Mouse (Mus musculus) kidney, adult 9 months (tissue): Measurements from ENCODE around the gene Zkscan6.

ENCODE experiments used
- DNase-seq: peaks from one replicate; pipeline ENCODE4 v3.0.0; 2022

Zkscan6 gene

GRCm38 (mm10) chr11:65806909-65807504 is at the start of gene Zkscan6:
TSS of gene Zkscan6 (plus strand) at chr11:65807175.
- peak; percentile 92 for DNase-seq

DNA sequence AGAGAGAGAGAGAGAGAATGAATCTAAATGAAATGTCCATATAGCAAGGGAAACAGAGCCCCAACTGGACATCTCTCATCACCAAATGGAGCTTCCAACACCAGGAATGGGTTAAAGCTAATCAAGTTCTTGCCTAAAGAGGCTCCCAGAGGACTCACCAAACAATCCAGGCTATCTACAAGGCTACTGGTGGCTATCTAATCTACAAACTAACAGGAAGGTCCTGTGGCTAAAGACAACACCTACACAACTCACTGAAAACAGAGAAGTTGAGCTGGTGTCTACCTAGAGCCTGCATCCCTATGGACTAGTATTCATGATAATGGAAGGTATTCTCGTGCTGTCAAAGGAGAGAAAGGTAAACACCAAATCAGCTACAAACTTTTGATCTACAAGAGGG is 47.6 kb upstream of the Zkscan6 start:
- no peak for DNase-seq

GRCm38 (mm10) chr11:65760912-65761311 is 46.1 kb upstream of the Zkscan6 start:
- no peak for DNase-seq

DNA sequence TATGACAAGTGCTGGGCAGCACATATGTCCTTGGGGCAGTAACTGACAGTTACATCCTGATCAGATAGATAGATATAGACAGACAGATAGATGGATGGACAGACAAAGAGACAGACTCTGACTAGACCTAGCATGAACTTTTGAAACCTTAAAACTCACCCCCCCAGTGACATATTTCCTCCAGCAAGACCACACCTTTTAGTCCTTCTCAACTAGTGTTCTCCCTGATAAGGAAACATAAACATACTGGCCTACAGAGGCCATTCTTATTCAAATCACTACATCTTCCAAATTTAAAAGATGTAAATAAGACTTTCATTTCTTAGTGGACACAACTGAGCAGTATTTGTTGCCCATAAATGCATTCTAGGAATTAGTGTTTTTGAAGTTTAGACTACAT is 38.5 kb upstream of the Zkscan6 start:
- DNase-seq, result no peak

DNA sequence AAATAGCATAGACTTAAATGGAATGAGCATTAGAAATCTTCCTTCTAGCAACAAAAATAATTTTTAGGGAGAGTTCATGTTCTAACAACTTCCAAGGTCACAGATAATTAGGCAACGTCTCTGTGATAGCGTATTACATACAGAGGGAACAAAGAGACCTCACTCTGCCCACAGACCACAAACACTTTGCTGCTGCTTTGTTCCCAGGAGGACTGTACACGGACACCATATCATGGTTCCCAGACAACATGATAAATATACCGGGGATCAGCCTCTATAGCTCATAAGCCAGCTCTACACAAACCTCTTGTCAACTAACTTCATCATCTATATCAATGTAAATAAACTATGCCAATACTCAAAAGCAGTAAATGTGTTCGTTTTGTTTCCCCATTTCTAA is 37.0 kb upstream of the Zkscan6 start:
- no peak for DNase-seq

DNA sequence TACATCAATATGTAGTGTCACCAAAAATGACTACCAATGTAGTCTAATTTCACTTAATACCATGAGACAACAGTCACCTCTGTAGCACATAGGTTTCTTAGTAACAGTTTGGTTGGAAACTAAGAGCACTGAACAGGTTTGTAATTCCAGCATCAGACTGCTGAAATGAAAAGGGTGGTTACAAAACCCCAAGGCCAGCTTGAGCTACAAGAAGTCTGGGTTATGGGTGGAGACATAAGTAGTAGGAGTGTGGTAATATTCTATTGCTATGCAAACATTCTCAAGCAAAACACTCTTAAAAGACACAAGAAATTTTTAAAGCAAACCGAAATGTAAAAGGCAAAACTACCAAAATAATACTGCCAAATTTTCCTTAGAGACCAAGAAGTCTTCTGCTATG is 35.4 kb upstream of the Zkscan6 start:
- DNase-seq, result no peak

DNA sequence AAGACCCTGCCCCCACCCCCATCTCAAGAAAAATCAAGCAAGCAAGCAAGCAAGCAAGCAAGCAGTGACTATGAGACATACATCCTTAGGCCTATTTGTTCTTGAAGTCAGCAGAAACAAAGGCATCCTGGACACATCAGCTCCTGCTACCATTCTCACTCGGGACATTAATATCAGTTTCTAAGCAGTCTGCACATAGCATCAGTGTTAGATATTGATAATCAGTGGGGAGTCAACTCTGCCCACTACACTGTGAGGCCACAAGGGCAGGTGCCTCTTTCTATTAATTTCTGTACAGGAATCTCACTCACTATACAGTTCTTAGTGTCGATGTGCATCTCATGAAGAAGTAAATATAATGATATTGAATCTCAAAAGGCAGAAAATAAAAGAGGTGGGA is 33.4 kb upstream of the Zkscan6 start:
- DNase-seq, result no peak

DNA sequence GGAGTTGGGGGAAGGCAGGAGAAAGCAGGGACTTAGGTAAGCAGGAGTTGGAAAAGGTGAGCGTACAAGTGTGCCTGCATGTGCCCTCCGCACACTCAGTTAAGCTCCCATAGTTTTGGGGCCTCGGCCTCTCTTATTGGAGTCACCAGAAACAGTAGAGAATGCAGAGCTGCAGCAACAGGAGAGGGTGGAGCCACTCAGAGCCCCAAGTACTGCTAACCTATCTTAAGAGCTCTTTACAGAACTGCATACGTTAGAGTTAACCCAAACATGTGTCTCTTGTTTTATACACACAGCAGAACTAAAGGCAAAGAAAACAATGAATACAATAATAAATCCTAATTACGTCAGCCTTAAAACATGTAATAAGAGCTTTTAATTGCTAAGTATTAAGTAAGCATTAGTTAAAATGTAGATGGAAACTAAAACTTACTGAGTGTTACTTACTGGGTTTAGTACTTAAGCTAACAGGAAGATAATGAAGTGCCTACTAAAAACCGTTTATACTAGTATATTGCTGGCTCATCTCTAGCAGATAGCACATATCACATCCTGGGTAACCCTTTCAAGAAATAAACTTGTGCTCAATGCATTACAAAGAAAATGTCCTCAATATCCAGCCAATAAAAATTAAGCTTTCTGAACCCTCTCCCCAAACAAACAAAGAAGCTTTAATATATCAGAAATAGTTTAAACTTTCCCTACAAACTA is 32.9 kb upstream of the Zkscan6 start:
- DNase-seq, result no peak

DNA sequence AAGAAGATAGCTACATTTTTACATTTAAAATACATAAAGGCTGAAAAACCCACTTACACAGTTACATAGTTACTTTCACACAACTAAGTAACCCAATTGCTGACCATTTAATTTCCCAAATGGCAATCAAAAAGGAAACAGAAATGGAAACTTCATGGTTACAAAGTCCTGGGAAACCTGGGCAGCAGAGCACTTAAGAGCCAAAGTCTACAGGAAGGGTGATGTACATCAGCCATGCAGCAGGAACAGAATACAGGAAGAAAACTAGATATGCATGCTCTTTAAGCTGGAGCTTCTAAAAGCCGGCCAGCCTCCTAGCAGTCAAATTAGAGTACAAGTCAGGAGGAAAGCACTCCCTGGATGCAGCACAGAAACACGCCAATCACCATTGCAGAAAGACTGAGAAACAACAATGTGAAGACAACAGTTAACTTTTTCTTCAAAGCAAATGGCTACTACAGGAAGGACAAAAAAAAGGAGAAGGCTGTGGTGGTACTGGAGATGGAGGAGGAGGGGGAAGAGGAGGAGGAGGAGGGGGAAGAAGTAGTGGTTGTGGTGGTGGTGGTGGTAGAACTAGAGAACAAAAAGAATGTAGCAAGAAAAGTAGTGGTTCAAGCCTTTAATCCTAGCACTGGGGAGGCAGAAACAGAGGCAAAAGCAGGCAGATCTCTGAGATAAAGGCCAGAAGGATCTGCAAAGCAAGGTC is 29.9 kb upstream of the Zkscan6 start:
- peak; percentile 34 for DNase-seq

- DNase-seq, result no peak
Measured at GRCm38 (mm10) chr11:65777810-65778209, 29.2 kb upstream of the Zkscan6 start.

- no peak for DNase-seq
Measured at GRCm38 (mm10) chr11:65779066-65779465, 27.9 kb upstream of the Zkscan6 start.

- DNase-seq, result no peak
Measured at GRCm38 (mm10) chr11:65779578-65779977, 27.4 kb upstream of the Zkscan6 start.

GRCm38 (mm10) chr11:65781596-65781995 is 25.4 kb upstream of the Zkscan6 start:
- no peak for DNase-seq

DNA sequence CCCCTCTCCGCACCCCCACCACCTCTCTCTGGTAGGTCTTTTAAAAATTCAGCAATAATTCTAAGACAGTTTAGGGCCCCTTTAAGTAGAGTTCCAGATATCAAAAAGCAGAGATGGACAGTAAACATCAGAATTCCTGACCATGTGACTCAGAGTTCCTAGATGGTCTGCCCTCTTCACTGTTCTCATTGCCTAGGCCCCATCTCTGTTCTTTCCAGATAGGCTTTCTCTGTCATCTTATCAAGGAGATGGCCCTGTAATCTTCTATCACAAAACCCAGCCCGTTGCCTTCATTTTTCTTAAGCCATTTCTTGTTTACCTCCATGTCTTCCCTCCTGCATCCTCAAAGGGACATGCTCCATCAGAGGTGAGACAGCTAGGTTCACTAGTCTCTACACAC is 20.8 kb upstream of the Zkscan6 start:
- no peak for DNase-seq

GRCm38 (mm10) chr11:65787421-65788151 is 19.4 kb upstream of the Zkscan6 start:
- DNase-seq, result no peak

DNA sequence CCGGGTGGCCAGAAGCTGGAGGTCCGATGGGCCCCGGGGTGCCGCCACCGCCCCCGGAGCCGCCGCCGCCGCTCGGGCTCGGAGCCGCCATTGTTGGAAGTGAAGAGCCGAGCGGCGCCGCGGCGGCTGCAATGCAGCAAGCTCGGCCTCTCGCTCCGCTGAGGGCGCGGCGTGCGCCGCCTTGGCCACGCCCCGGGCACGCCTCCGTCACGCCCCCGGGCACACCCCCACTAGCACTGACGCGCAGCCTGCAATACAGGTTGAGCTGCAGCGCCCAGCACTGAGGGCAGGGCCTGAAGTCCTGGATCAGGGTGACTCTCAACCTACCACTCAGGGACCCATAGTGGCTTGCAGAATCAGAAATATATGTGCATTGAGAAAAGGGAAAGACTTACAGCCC is 18.8 kb upstream of the Zkscan6 start, which contains the start of gene Map2k4:
Gene Map2k4 (minus strand): TSS at position 144 of the 400 bp plus-strand sequence.
- peak; percentile 95 for DNase-seq

DNA sequence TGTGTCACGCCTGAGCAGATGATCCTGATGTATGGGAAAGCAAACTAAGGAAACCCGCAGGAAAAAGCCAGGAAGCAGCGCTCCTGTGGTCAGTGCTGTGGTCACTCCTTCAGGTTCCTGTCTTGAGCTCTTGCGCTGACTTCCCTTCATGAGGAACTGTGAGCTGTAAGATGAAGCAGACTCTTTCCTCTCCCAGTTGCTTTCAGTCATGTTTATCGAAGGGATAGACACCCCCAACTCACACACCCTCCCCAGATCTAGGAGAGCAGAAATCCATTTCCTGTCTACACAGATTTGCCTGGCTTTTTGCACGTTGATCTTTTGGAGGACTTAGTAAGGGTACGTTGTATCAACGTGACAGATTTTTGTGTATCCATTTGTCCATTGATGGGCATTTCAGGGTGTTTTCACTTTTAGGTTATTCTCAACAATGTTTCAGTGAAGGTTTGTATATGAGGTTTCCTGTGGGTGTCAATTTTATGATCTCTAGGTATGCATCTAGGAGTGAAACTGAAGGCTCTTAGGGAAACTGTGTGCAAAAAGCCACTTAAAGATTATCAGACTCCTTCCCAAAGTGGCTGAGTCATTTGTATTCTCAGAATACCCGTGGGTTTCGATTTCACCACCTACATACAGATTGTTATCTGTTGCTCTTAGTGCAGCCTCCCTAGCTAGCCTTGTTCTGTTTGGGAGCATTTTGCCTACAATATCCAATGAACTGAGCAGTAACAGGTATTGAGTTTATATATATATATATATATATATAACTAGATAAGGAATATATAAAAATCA is 12.4 kb upstream of the Zkscan6 start:
- DNase-seq, result no peak

DNA sequence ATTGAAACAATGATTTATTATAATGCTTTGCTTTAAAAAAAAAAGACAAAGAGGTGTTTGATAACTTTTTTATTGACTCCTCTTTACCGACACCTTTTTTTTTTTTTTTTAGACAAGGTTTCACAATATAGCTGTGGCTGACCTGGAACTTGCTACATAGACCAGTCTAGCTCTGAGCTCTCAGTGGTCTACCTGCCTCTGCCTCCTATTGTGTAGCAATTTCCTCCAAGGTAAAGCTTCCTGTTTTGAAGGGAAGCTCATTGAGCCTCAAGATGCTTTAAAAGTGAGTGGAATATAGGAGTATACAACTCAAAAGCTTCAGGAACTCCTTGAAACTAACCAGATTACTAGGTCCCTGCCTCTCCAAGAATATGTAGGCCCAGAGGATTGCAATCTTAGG is 11.1 kb upstream of the Zkscan6 start:
- no peak for DNase-seq

- DNase-seq, result no peak
Measured at GRCm38 (mm10) chr11:65801899-65802298, 5.1 kb upstream of the Zkscan6 start.

GRCm38 (mm10) chr11:65806321-65806904 is 562 bp upstream of the Zkscan6 start:
- DNase-seq, result peak; percentile 51

GRCm38 (mm10) chr11:65807601-65808000 is 626 bp downstream of the Zkscan6 start:
- DNase-seq, result no peak

- DNase-seq, result no peak
Measured at GRCm38 (mm10) chr11:65812088-65812487, 5.1 kb downstream of the Zkscan6 start.
